Mouse (Mus musculus): ENCODE measurements around the gene Ppp2r5e.

DNA sequence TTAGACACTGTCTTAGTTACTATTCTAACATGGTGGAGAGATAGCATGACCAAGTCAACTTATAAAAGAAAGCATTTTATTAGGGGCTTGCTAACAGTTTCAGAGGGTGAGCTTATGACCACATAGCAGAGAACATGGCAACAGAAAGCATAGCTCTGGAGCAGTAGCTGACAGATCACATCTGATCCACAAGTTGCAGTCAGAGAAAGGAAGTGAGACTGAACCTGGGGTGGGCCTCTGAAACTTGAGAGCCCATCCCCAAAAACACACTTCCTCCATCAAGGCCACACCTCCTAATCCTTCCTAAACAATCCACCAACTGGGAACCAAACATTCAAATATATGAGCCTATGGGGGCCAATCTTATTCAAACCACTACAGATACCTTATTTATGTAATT is 62.9 kb downstream of the Ppp2r5e start:
- TF ChIP-seq CTCF (conservative IDR thresholded peaks at IDR 0.05; ENCODE audit: low read length) = no peak
- TF ChIP-seq POU5F1 (IDR thresholded peaks at IDR 0.05; ENCODE audit: borderline replicate concordance, low read length) = no peak

Data from E14TG2a.4 (cell line).